Mouse (Mus musculus) testis, adult 2 months (tissue): ENCODE data around the gene Hnf1a.

Experiments used
- CTCF ChIP-seq: fragments of 200-500 bp; IDR thresholded peaks from 2 replicates; pipeline ENCODE4 v1.5.1; 2012; ENCODE audit warnings: low read depth, mild to moderate bottlenecking, inconsistent platforms, low read length, moderate library complexity; ENCODE audit not compliant: control insufficient read depth, insufficient read depth, insufficient replicate concordance
- POLR2A ChIP-seq: fragments of 200-500 bp; IDR thresholded peaks from 2 replicates; pipeline ENCODE4 v1.6.1; 2012; ENCODE audit warnings: low read depth, mild to moderate bottlenecking, inconsistent platforms, low read length, moderate library complexity; ENCODE audit not compliant: control insufficient read depth

DNA sequence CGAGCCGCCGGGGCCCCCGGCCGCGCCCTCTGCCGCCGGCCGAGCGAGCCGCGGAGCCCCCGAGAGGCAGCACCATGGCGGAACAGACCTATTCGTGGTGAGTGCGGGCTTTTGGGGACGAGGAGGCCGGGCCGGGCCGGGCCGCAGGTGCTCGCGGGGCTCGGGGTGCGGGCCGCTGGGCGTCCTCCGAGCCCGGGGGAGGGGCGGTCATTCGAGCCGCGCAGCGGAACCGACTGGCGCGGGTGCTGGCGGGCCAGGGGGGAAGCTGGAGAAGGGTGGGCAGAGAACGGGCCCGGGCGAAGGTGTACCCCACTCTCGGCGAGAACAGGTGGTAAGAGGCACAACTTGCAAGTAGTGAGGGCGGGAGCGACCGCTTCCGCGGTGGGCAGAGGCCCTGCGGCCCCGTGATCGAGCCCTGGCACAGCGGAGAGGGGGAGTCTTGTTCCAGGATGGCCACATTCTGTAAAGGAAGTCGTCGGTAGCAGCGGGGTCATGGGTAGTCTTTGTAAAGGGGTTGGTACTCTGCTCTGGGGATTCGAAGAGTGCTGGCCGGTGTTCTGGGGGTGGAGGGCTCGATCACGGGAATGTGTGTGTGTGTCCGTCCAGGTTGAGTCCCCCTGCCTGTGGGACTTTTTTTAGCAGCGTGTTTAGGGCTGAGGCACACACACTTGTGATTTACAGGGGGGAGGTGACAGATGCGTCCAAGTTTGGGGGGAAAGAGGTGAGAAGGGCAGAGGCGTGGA lies 40.8 kb upstream of the Hnf1a start:
- TF ChIP-seq POLR2A: no peak
- TF ChIP-seq CTCF: no peak
